Mouse (Mus musculus) layer of hippocampus, postnatal 14 days (tissue): ENCODE data around the gene Schip1. TPM values are rescaled to one million over a fixed set of nuclear protein-coding genes. Genes with fewer than 3 reads are reported as not detected.
A peak's percentile ranks its signal among the peaks of the same experiment; 100 is the strongest.
"Not testable (repeated sequence)": the region's sequence is repeated elsewhere in the genome, so short reads cannot be mapped to it uniquely, and the experiment has no call there.

ENCODE experiments used
- DNase-seq, 2 experiments: peaks; one replicate each; pipeline ENCODE4 v3.0.0; 2021 to 2022; ENCODE audit warnings: low spot score in 2 of 2, mixed read lengths in 1 of 2
- long read RNA-seq, 2 experiments: library from polyadenylated mRNA; stranded (forward); transcript quantifications; one replicate each; pipeline ENCODE4 v2.0.0; 2021
- total RNA-seq, 2 experiments: library from RNA; stranded (reverse); gene quantifications; 2 replicates each; pipeline ENCODE4 v1.2.3; 2021

Schip1 gene
- total RNA-seq: 100 to 1,000 TPM; 300 to 309 TPM
- long read RNA-seq, experiment 1, transcript Schip1-203 (7 exons, 1,730 nt): major isoform, 207 of 227 reads
- long read RNA-seq, experiment 1, transcript Schip1-206 (8 exons, 2,156 nt): minor isoform, 18 of 227 reads
- long read RNA-seq, experiment 1, partial matches to known transcripts: 0 of 227 reads
- long read RNA-seq, experiment 1, other reads (novel, unspliced or antisense): 2 of 227 reads
- long read RNA-seq, experiment 2, transcript Schip1-206 (8 exons, 2,156 nt): minor isoform, 17 of 338 reads
- long read RNA-seq, experiment 2, transcript Schip1-203 (7 exons, 1,730 nt): major isoform, 308 of 338 reads
- long read RNA-seq, experiment 2, partial matches to known transcripts: 3 of 338 reads
- long read RNA-seq, experiment 2, other reads (novel, unspliced or antisense): 10 of 338 reads

DNA sequence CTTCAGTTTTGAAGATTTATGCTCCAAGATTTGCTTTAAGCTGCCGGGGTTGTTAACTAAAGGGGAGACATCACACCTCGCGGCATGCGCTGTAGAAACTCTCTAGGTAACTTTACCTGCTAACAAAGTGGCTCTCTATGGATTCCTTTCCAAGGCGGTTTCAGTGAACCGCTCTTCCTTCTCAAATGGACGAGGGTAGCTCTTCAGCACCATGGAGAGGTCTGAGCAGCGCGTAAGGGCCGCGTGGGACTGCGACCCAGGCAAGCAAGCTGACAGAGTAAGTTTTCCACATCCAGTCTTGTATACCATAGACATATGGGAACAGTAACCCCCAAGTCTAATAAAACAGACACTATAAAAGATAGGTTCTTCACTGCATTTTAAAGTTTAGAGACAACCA lies at the start of gene Schip1:
TSS of gene Schip1 (plus strand) at position 72 of the 400 bp plus-strand sequence.
- no peak for DNase-seq

- no peak for DNase-seq
Measured at GRCm38 (mm10) chr3:68015786-68016185, 48.8 kb upstream of the Schip1 start.

GRCm38 (mm10) chr3:68019401-68019800 lies 45.2 kb upstream of the Schip1 start:
- no peak for DNase-seq

DNA sequence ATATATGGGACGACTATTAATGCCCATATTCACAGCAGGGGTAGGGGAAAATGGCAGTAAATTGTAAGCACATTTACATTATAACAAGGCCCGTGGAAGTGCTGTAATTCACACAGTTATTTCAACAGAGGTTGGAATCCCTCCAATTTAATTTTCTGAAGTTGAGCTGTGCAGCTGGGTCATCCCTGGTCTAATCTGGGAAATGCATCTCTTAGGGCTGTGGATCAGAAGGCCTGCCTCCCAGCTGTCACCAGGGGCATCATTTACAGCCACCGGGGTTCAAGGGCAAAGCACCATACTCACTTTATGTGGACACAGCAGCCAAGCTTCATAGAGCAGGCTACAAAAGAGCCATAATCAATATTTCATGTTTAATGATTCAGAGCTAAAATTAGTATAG lies 28.5 kb upstream of the Schip1 start:
- DNase-seq: no peak

DNA sequence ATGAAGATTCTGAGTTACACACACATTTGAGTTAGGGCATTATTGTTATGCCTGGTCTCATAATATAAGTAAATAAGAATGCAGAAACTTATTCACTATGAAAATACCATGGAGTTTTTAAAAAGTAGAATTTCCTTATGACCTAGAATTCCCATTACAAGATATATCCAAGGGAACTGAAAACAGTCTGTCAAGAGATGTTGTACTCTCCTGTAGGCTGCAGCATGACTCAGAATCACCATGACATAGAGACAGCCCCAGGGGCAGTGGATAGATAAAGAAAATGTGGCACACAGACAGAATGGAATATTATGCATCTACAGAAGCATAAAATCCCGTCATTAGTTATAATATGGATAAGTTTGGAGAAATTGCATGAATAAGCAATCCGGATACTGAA lies 21.7 kb upstream of the Schip1 start:
- DNase-seq: no peak

DNA sequence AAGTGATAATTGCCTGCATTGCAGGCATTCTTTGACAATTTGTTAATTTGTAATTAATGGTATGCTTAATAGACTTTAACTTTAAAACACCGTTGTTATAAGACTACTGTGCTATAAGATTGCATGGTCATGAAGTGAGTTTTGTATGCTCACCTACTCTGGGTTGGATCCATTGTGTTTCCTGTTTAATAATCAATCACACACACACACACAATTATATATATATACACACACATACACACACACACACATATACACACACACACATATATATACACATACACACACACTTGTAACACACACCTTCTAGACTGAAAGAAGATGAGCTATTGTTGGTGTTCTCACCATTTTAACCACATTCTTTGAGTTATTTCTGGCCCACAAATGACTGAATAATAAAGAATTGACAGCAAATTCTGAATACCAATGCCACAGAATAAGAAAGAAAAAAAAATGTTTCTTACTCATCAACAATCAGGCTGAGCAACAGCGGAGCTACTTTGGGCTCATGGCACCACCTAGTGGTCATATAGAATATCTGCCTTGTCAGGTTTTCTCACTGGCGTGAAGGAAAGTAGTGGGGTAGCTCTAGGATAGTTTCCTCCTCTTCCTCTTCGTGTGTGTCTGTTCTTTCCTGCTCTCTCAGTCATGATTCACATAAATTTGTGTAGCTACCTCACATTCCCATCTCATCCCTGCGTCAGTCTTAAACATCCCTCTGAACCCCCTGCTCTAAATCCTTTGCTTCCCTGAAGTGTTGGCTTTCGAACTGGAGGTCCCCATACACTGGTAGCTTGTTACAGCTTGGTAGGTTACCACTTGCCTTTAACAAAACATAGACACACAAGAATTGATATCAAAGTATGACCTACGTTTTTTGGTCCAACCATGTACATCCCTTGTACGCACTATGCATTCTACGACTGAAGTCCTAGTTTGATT lies 18.9 kb upstream of the Schip1 start:
- peak; percentile 37 to 79 for DNase-seq

GRCm38 (mm10) chr3:68053538-68053937 lies 11.1 kb upstream of the Schip1 start:
- DNase-seq: peak in 1 of 2 experiments; percentile 42

DNA sequence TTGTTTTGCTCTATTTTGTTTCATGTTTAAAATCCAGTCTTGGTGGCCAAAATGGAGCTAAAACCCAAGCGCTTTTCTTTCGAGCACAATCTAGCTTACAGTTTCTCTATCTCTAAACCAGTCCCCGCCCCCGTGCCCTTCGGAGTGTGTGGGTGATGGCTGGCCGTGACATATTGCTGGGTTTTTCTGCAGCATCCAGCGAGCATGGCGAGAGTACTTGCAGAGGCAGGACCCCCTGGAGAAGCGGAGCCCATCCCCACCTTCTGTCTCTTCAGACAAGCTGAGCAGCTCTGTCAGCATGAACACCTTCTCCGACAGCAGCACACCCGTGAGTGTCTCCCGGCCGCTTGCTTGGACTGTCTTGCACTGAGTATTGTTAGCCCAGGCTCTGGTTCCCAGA lies 9.5 kb upstream of the Schip1 start:
- DNase-seq: no peak

- DNase-seq: peak; percentile 69 to 77
Measured at GRCm38 (mm10) chr3:68056373-68057275, 8.0 kb upstream of the Schip1 start.

- no peak for DNase-seq
Measured at GRCm38 (mm10) chr3:68059162-68059800, 5.3 kb upstream of the Schip1 start.

- peak; percentile 58 to 82 for DNase-seq
Measured at GRCm38 (mm10) chr3:68071395-68072386, 7.1 kb downstream of the Schip1 start.

- no peak for DNase-seq
Measured at GRCm38 (mm10) chr3:68077406-68077805, 12.8 kb downstream of the Schip1 start.

DNA sequence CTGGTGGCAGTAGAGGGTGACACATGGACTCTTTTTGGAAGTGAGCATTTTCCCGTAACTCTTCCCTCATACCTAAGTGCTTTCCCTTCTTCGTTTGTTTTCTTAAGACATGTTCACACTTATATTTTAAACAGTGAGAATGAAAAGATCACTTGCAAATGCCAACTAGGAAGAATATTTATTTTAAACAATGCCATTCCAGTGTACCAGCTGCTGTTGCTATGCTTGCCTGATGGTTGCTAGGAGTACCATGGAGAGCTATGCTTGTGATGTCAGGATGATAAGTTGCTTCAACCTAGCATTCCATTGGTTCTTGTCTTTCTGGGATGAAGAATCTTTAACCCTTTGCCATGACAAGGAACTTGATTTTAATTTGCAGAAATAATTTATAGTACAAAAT lies 20.4 kb downstream of the Schip1 start:
- peak in 1 of 2 experiments; percentile 23 for DNase-seq

DNA sequence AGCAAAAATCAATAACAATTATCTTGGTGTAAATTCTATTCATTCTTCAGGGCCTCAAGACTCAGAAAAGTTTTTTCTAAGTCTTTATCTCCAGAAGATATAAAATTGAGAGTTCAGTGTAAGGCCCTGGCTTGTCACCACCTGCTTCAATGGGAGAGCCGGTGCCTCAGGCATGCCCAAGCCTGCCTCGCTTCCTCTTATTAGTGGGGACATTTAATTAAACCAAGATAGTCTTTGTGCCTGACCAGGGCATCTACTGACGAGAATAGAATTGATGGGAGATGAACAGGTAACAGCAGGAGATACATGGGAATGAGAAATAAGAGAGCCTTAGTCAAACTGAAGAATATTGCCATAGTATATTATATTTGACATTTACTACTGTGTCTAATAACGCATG lies 27.5 kb downstream of the Schip1 start:
- DNase-seq: no peak

GRCm38 (mm10) chr3:68096724-68097431 lies 32.3 kb downstream of the Schip1 start:
- no peak for DNase-seq

- DNase-seq: not testable (repeated sequence)
Measured at GRCm38 (mm10) chr3:68099561-68099960, 35.0 kb downstream of the Schip1 start.

DNA sequence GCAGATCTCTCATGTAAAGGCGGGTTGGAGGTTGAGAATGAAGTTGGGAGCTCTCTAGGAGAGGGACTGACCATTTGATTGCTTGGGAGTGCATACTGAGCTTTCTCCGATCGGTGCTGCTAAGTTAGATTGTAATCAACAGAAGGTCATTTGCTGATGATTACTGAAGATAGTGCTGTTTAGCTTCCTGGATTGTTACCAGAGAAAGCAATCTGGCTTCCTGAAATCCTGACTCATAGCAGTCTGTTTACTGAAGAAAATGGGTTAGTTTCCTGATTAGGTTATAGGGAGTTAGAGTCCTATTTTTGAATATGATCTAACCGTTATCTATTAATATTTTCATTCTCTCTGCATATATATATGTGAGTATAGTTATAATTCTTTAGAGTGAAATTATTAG lies 36.7 kb downstream of the Schip1 start:
- DNase-seq: peak; percentile 18 to 70

- DNase-seq: no peak
Measured at GRCm38 (mm10) chr3:68105081-68105685, 40.6 kb downstream of the Schip1 start.
